In genomic region chr7:28179228-28179627, GRCm38 (mm10) we compare ENCODE assay signal across 8 mouse cellular contexts. TPM values are rescaled to one million over a fixed set of nuclear protein-coding genes. Genes with fewer than 3 reads are reported as not detected.
DNase-seq lines count a peak whose midpoint lies in the region; ATAC-seq lines count a peak whose summit lies in the region.

Dyrk1b (plus strand) TSS chr7:28179469.

- no peaks in the 10 kb centered on the region for H3K27me3 ChIP-seq in embryonic facial prominence, embryonic 13.5 days
- H3K27me3 ChIP-seq in midbrain, embryonic 11.5 days (ENCODE audit: control insufficient read depth, insufficient read depth, low read length), result no peaks in the 10 kb centered on the region

- peak within 1 kb of the TSS; percentile 90 for H3K27ac ChIP-seq in embryonic facial prominence, embryonic 13.5 days
- peak within 1 kb of the TSS; percentile 93 for H3K27ac ChIP-seq in midbrain, embryonic 11.5 days (ENCODE audit: low read depth, low read length)

- peak; percentile 84 for ATAC-seq in embryonic facial prominence, embryonic 13.5 days (ENCODE audit: insufficient number of reproducible peaks, insufficient read depth, low FRiP score, low TSS enrichment, low read depth)
- peak; percentile 86 for ATAC-seq in midbrain, embryonic 11.5 days (ENCODE audit: low FRiP score)

- H3K9me3 ChIP-seq in embryonic facial prominence, embryonic 13.5 days, result no peaks in the 10 kb centered on the region
- no peaks in the 10 kb centered on the region for H3K9me3 ChIP-seq in midbrain, embryonic 11.5 days (ENCODE audit: control insufficient read depth, low read length)

- H3K9ac ChIP-seq in embryonic facial prominence, embryonic 13.5 days, result peak within 1 kb of the TSS; percentile 86
- peak within 1 kb of the TSS; percentile 98 for H3K9ac ChIP-seq in midbrain, embryonic 11.5 days (ENCODE audit: low read length)

- peaks cover 15% of the 10 kb centered on the region for H3K4me1 ChIP-seq in embryonic facial prominence, embryonic 13.5 days
- peaks cover 10% of the 10 kb centered on the region for H3K4me1 ChIP-seq in midbrain, embryonic 11.5 days (ENCODE audit: control insufficient read depth, insufficient read depth, low read length)

- peaks cover 70% of the 10 kb centered on the region for H3K36me3 ChIP-seq in embryonic facial prominence, embryonic 13.5 days
- H3K36me3 ChIP-seq in midbrain, embryonic 11.5 days (ENCODE audit: control insufficient read depth, insufficient read depth, low read length), result peaks cover 28% of the 10 kb centered on the region

- DNase-seq in adrenal gland, postnatal 4 days (ENCODE audit: low spot score in 2 of 2), result peak; percentile 95 to 99
- peak; percentile 100 for DNase-seq in heart, adult 11 months
- DNase-seq in kidney, adult 11 months, result peak; percentile 99
- DNase-seq in left cerebral cortex, postnatal 4 days, result peak; percentile 99
- DNase-seq in midbrain, embryonic 11.5 days (ENCODE audit: low spot score, missing footprints), result peak; percentile 100
- DNase-seq in right cerebral cortex, postnatal 4 days, result peak; percentile 98
- peak; percentile 97 for DNase-seq in yolk sac, embryonic 10.5 days (ENCODE audit: low spot score)

- intact Hi-C loops in left cerebral cortex, postnatal 4 days (cut with DNase I), result no loop called here

- peak within 1 kb of the TSS; percentile 93 for H3K4me3 ChIP-seq in embryonic facial prominence, embryonic 13.5 days
- H3K4me3 ChIP-seq in midbrain, embryonic 11.5 days (ENCODE audit: low read depth, low read length), result peak within 1 kb of the TSS; percentile 93

- H3K4me2 ChIP-seq in embryonic facial prominence, embryonic 13.5 days, result peak within 1 kb of the TSS; percentile 91
- peak within 1 kb of the TSS; percentile 81 for H3K4me2 ChIP-seq in midbrain, embryonic 11.5 days

- WGBS in embryonic facial prominence, embryonic 13.5 days, result under 1% methylated on average over 25 of the region's 25 CpGs
- WGBS in midbrain, embryonic 11.5 days, result 1% methylated on average over 25 of the region's 25 CpGs

RNA-seq across cellular contexts. Expression of gene Dyrk1b, which starts in this region (rescaled TPM):
- total RNA-seq in adrenal gland, postnatal 4 days (2021), result 10 to 100 TPM; 40.9 to 41.9 TPM
- polyA plus RNA-seq in embryonic facial prominence, embryonic 13.5 days (2015; fragmentation: Nextera tagmentation; extraction: Ambion mirVana), result 14.8 and 14.9 TPM in 2 replicates
- total RNA-seq in left cerebral cortex, postnatal 4 days (2021), result 10 to 100 TPM; 27.9 TPM
- 14.5 and 16.0 TPM in 2 replicates for polyA plus RNA-seq in midbrain, embryonic 11.5 days (2014; fragmentation: Nextera tagmentation; extraction: Ambion mirVana)

Comparison
In these comparisons a context has a peak if more than half of its experiments do, and no peak if none do; other contexts are left out.
1. Peak in every context shown above with its lines: DNase-seq, ATAC-seq, H3K4me3 ChIP-seq and H3K27ac ChIP-seq.